Comparison of ENCODE assay signal across 8 mouse cellular contexts in the genomic region with DNA sequence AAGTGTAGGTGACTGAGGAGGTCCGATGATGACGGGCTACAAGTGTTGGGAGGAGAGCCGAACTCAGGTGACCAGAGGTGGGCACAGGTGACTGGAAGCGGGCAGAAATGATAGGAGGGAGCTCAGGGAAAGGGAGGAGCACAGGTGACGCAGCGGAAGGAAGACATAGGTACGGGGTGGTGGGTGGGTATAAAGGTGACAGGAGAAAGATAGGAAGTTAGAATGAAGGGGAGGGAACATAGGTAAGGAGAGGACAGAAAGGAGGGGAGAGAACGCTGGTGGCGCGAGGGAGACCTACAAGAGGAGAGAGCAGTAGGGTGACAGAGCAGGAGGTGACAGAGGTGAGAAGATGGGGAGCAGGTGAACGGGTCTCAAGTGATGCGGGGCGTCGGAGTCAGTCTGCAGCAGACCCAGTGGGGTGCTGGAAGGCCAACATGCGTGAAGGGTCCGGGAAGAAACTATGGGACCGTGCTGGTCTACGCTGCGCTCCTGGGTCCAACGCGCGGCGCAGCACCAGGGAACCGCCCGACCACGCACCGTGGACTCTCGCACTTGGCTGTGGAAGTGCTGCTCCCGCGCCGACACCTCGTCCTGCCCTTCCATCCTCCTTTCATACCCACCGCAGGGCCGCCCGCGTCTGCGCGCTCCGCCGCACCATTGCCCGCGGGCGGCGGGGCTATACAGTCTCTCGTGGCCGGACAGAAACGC. TPM values are rescaled to one million over a fixed set of nuclear protein-coding genes. Genes with fewer than 3 reads are reported as not detected.
DNase-seq lines count a peak whose midpoint lies in the region; ATAC-seq and TF ChIP-seq lines count a peak whose summit lies in the region.

No protein-coding gene starts in this region.

- H3K27ac ChIP-seq in embryonic fibroblast, embryonic 13.5 days (ENCODE audit: insufficient read depth, low read length), result no peak overlapping the region
- H3K27ac ChIP-seq in intestine, embryonic 15.5 days, result peak overlapping the region; percentile 78
- peak overlapping the region; percentile 67; the same call in 1 of the 2 replicates for H3K27ac ChIP-seq in limb, embryonic 14.5 days (replicated peaks; ENCODE audit: low read depth, low read length)
- H3K27ac ChIP-seq in midbrain, embryonic 14.5 days (replicated peaks; ENCODE audit: low read depth, low read length), result peak overlapping the region; percentile 83

- no peak for TF ChIP-seq POLR2A in embryonic fibroblast, embryonic 13.5 days (IDR thresholded peaks at IDR 0.05; ENCODE audit: low read depth, low read length)
- TF ChIP-seq POLR2A in limb, embryonic 14.5 days (IDR thresholded peaks at IDR 0.05; ENCODE audit: borderline replicate concordance, extremely low read depth, insufficient read depth, insufficient read length), result no peak

- peak; percentile 6 for DNase-seq in thymus, postnatal 25 days
- DNase-seq in thymus, postnatal 10 days (ENCODE audit: low spot score in 2 of 2), result no peak
- DNase-seq in limb, embryonic 14.5 days (ENCODE audit: low spot score), result no peak
- no peak for DNase-seq in midbrain, embryonic 14.5 days
- peak; percentile 23 to 33 for DNase-seq in urinary bladder, postnatal 36 days (ENCODE audit: low spot score in 2 of 2)
- no peak for DNase-seq in spleen, adult 12 weeks (ENCODE audit: low spot score)

- H3K4me1 ChIP-seq in embryonic fibroblast, embryonic 13.5 days (ENCODE audit: control insufficient read depth, insufficient read depth, low read length), result peaks cover 3% of the 10 kb centered on the region
- 0 out of 2 replicates have a peak, but pooled peaks cover 11% of the 10 kb centered on the region for H3K4me1 ChIP-seq in intestine, embryonic 15.5 days (replicated peaks)
- peaks cover 9% of the 10 kb centered on the region; the same call in 1 of the 2 replicates for H3K4me1 ChIP-seq in limb, embryonic 14.5 days (ENCODE audit: control insufficient read depth, insufficient read depth, low read length)
- H3K4me1 ChIP-seq in midbrain, embryonic 14.5 days (ENCODE audit: control insufficient read depth, insufficient read depth, low read length), result peaks cover 15% of the 10 kb centered on the region

- H3K36me3 ChIP-seq in intestine, embryonic 15.5 days, result no peaks in the 10 kb centered on the region
- no peaks in the 10 kb centered on the region for H3K36me3 ChIP-seq in limb, embryonic 14.5 days (ENCODE audit: control insufficient read depth, insufficient read depth, low read length)
- H3K36me3 ChIP-seq in midbrain, embryonic 14.5 days (ENCODE audit: control insufficient read depth, insufficient read depth, low read length), result no peaks in the 10 kb centered on the region

- no peaks in the 10 kb centered on the region for H3K9me3 ChIP-seq in intestine, embryonic 15.5 days
- H3K9me3 ChIP-seq in limb, embryonic 14.5 days (ENCODE audit: control insufficient read depth, low read length), result no peaks in the 10 kb centered on the region
- no peaks in the 10 kb centered on the region for H3K9me3 ChIP-seq in midbrain, embryonic 14.5 days (ENCODE audit: control insufficient read depth, low read length)

- WGBS in intestine, embryonic 15.5 days, result 2% methylated on average over 47 of the region's 47 CpGs
- WGBS in limb, embryonic 14.5 days, result 1% methylated on average over 39 of the region's 47 CpGs
- 2% methylated on average over 46 of the region's 47 CpGs for WGBS in midbrain, embryonic 14.5 days

- peak overlapping the region; percentile 75 for H3K4me3 ChIP-seq in embryonic fibroblast, embryonic 13.5 days (ENCODE audit: insufficient read depth, low read length)
- peak overlapping the region; percentile 76 for H3K4me3 ChIP-seq in intestine, embryonic 15.5 days (replicated peaks)
- H3K4me3 ChIP-seq in limb, embryonic 14.5 days (replicated peaks; ENCODE audit: low read length), result peak overlapping the region; percentile 81
- H3K4me3 ChIP-seq in midbrain, embryonic 14.5 days (replicated peaks; ENCODE audit: low read depth, low read length), result peak overlapping the region; percentile 85

- H3K9ac ChIP-seq in intestine, embryonic 15.5 days, result peak overlapping the region; percentile 77
- peak overlapping the region; percentile 84 for H3K9ac ChIP-seq in limb, embryonic 14.5 days (ENCODE audit: low read depth, low read length, severe bottlenecking)
- H3K9ac ChIP-seq in midbrain, embryonic 14.5 days (replicated peaks; ENCODE audit: low read length), result peak overlapping the region; percentile 68

- ATAC-seq in intestine, embryonic 15.5 days, result peak; percentile 81
- peak; percentile 78 for ATAC-seq in limb, embryonic 14.5 days (ENCODE audit: low FRiP score, low read depth)
- ATAC-seq in midbrain, embryonic 14.5 days (ENCODE audit: low FRiP score, low TSS enrichment), result peak; percentile 76; the same call in 1 of the 2 replicates

- no peaks in the 10 kb centered on the region for H3K27me3 ChIP-seq in intestine, embryonic 15.5 days (replicated peaks)
- no peaks in the 10 kb centered on the region for H3K27me3 ChIP-seq in limb, embryonic 14.5 days (ENCODE audit: control insufficient read depth, insufficient read depth, low read length)
- no peaks in the 10 kb centered on the region for H3K27me3 ChIP-seq in midbrain, embryonic 14.5 days (ENCODE audit: control insufficient read depth, insufficient read depth, low read length)

- TF ChIP-seq CTCF in embryonic fibroblast, embryonic 13.5 days (IDR thresholded peaks at IDR 0.05; ENCODE audit: borderline replicate concordance, insufficient read depth, low read length), result no peak

- peak overlapping the region; percentile 86 for H3K4me2 ChIP-seq in intestine, embryonic 15.5 days (replicated peaks)
- peak overlapping the region; percentile 90 for H3K4me2 ChIP-seq in limb, embryonic 14.5 days (replicated peaks; ENCODE audit: low read depth, low read length, severe bottlenecking)
- peak overlapping the region; percentile 66 for H3K4me2 ChIP-seq in midbrain, embryonic 14.5 days (ENCODE audit: low read length)

RNA-seq across cellular contexts. Expression of a gene that starts 0.4 kb away (rescaled TPM):
- polyA plus RNA-seq in embryonic fibroblast, embryonic 13.5 days (2011; ENCODE audit: insufficient read length, low read depth, missing spikeins), result 14.7 and 18.1 TPM in 2 replicates
- 9.9 and 12.3 TPM in 2 replicates for polyA plus RNA-seq in intestine, embryonic 15.5 days (2015; fragmentation: Nextera tagmentation; extraction: Ambion mirVana)
- 5.9 and 6.1 TPM in 2 replicates for polyA plus RNA-seq in limb, embryonic 14.5 days (2012; rRNA removed)
- polyA plus RNA-seq in limb, embryonic 14.5 days (2014; fragmentation: Nextera tagmentation; extraction: Ambion mirVana), result 10.3 and 10.4 TPM in 2 replicates
- 36.2 and 42.4 TPM in 2 replicates for polyA plus RNA-seq in midbrain, embryonic 14.5 days (2014; fragmentation: Nextera tagmentation; extraction: Ambion mirVana)

RNA-seq across cellular contexts. Expression of a gene that starts 56.7 kb away (rescaled TPM):
- 12.2 and 15.1 TPM in 2 replicates for polyA plus RNA-seq in embryonic fibroblast, embryonic 13.5 days (2011; ENCODE audit: insufficient read length, low read depth, missing spikeins)
- 28.0 and 31.0 TPM in 2 replicates for polyA plus RNA-seq in intestine, embryonic 15.5 days (2015; fragmentation: Nextera tagmentation; extraction: Ambion mirVana)
- 16.1 and 19.0 TPM in 2 replicates for polyA plus RNA-seq in limb, embryonic 14.5 days (2012; rRNA removed)
- 22.0 and 23.7 TPM in 2 replicates for polyA plus RNA-seq in limb, embryonic 14.5 days (2014; fragmentation: Nextera tagmentation; extraction: Ambion mirVana)
- polyA plus RNA-seq in midbrain, embryonic 14.5 days (2014; fragmentation: Nextera tagmentation; extraction: Ambion mirVana), result 8.8 and 14.8 TPM in 2 replicates

Comparison
In these comparisons a context has a peak if more than half of its experiments do, and no peak if none do; other contexts are left out.
1. DNase-seq: peak in thymus, postnatal 25 days (single experiment) and urinary bladder, postnatal 36 days (2 of 2); none in thymus, postnatal 10 days (0 of 2), limb, embryonic 14.5 days (single experiment), midbrain, embryonic 14.5 days (single experiment) and spleen, adult 12 weeks (single experiment).
2. Peak in every context shown above with its lines, with median percentiles within 50 percentile points of each other: H3K4me3 ChIP-seq, ATAC-seq, H3K4me2 ChIP-seq and H3K9ac ChIP-seq.